Mouse (Mus musculus): ENCODE results near the gene Epha2. TPM values are rescaled to one million over a fixed set of nuclear protein-coding genes. Genes with fewer than 3 reads are reported as not detected.

Epha2 gene
- polyA plus RNA-seq, 1 experiment from 2014 or later, result 0.82 TPM

DNA sequence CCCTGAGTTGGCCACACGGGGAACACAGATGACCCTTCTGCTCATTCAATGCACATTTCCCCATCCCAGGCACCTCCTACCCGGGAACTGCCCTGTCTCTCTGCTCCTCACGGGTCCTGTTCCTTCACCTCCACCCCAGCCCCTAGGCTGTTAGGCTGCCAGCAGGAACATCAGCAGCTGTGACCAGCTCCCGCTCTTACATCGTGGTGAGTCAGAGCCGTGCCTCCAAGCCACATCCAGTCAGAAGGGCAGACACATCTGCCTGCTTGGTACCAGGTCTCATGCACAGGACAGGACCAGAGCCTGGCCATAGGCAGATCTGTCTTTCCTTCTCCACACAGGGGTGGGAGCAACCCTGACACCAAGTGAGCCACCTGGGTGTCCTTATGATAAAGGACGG, 64.8 kb downstream of the Epha2 start:
- DNase-seq (ENCODE audit: low spot score) (no peak), ATAC-seq (ENCODE audit: low FRiP score) (no peak)
- WGBS, result 53% methylated on average over 7 of the region's 7 CpGs
- H3K4me1 ChIP-seq (replicated peaks; ENCODE audit: control insufficient read depth, insufficient read depth, low read length), result no peaks in the 10 kb centered on the region; the same call in 1 of the 2 replicates
- no peak overlapping the region for H3K9ac ChIP-seq (ENCODE audit: low read depth, low read length)
- H3K27me3 ChIP-seq (ENCODE audit: control insufficient read depth, insufficient read depth, low read length), result peaks cover 33% of the 10 kb centered on the region
- H3K4me3 ChIP-seq (ENCODE audit: low read depth, low read length), result no peak overlapping the region
- H3K36me3 ChIP-seq (ENCODE audit: control insufficient read depth, insufficient read depth, low read length), result no peaks in the 10 kb centered on the region
- H3K4me2 ChIP-seq (replicated peaks; ENCODE audit: low read depth, low read length), result no peak overlapping the region
- no peak overlapping the region for H3K27ac ChIP-seq (ENCODE audit: low read depth, low read length)
- no peaks in the 10 kb centered on the region for H3K9me3 ChIP-seq (ENCODE audit: control insufficient read depth, low read length)

DNA sequence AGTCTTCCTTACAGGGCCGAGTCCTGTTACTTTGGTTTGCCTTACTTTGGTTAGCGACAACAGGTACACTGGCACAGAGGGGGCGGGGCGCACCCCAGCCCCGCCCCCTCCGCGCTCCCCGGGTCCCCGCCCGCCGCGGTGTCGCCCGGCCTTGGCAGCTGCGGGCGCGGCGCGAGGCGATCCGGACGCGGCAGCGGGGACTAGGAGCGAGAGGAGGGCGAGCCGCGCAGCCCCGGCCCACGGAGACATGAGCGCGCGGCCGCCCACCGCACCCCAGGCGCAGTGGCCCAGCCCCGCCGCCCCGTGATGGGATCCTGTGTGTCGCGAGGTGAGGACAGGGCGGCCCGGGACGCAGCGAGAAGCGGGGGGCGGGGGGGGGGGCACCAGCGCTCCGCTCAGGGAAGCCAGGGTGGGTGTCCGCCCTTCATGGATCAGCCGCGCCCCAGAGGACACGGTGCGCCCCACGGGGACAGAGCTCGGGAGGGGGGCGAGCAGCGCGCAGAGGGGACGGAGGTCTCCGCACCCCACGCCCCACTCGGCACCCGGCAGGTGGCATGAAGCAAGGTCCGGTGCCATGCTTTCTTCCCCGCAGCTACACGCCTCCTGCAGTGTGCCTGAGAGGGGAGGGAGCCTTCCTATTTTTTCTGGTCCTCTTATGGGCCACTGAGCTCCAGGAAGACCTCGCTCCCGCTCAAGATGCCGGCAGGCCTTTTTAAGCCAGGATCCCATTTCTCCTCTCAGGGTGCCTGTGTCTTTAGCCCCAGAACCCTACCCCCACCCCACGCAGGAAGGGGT, 67.2 kb downstream of the Epha2 start, which contains the start of gene Fam131c:
Gene Fam131c (plus strand): TSS at position 224 of the 795 bp plus-strand sequence.
- 1% methylated on average over 24 of the region's 71 CpGs for WGBS
- Histone ChIP-seq H3K36me3 (ENCODE audit: control insufficient read depth, insufficient read depth, low read length) (no peaks in the 10 kb centered on the region), H3K27ac (ENCODE audit: low read depth, low read length) (no peak within 1 kb of the TSS), H3K9me3 (ENCODE audit: control insufficient read depth, low read length) (no peaks in the 10 kb centered on the region), H3K9ac (ENCODE audit: low read depth, low read length) (peak within 1 kb of the TSS; percentile 57), H3K27me3 (ENCODE audit: control insufficient read depth, insufficient read depth, low read length) (peaks cover 31% of the 10 kb centered on the region), H3K4me1 (replicated peaks; ENCODE audit: control insufficient read depth, insufficient read depth, low read length) (no peaks in the 10 kb centered on the region; the same call in 1 of the 2 replicates), H3K4me3 (ENCODE audit: low read depth, low read length) (peak within 1 kb of the TSS; percentile 53), H3K4me2 (replicated peaks; ENCODE audit: low read depth, low read length) (peak within 1 kb of the TSS; percentile 99)
- ATAC-seq (ENCODE audit: low FRiP score) (peak; percentile 20; the same call in 1 of the 2 replicates), DNase-seq (ENCODE audit: low spot score) (peak; percentile 58)

DNA sequence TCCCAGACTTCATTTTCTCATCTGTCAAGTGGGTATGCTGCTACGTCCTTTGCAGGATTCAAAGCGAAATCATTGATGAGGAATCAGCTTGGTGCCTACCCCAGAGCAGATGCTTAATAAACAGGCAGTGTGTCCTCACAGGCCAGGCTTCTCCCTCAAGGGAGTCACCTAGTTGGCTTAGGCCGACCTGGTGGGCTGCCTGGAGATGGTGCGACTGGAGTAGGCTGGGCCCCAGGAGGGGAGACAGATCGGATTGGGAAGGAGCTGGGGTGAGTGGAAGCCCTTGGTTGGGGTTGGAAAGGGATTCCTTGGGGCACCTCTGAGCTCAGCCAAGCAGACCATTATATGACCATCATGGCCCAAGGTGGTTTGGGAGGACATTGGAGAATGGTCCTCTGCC, 71.4 kb downstream of the Epha2 start:
- Histone ChIP-seq H3K9ac (ENCODE audit: low read depth, low read length) (no peak overlapping the region), H3K27me3 (ENCODE audit: control insufficient read depth, insufficient read depth, low read length) (peaks cover 13% of the 10 kb centered on the region), H3K27ac (ENCODE audit: low read depth, low read length) (no peak overlapping the region), H3K36me3 (ENCODE audit: control insufficient read depth, insufficient read depth, low read length) (no peaks in the 10 kb centered on the region), H3K4me2 (replicated peaks; ENCODE audit: low read depth, low read length) (no peak overlapping the region), H3K4me3 (ENCODE audit: low read depth, low read length) (no peak overlapping the region), H3K9me3 (ENCODE audit: control insufficient read depth, low read length) (no peaks in the 10 kb centered on the region), H3K4me1 (replicated peaks; ENCODE audit: control insufficient read depth, insufficient read depth, low read length) (no peaks in the 10 kb centered on the region)
- ATAC-seq (ENCODE audit: low FRiP score), result no peak
- DNase-seq (ENCODE audit: low spot score), result no peak
- 92% methylated on average over 5 of the region's 5 CpGs for WGBS

Other genes with a start within 250 kb of the Epha2 start
- 6.3 and 7.6 TPM in 2 replicates for gene Crocc, start 240.7 kb upstream of the Epha2 start, polyA plus RNA-seq (2014; fragmentation: Nextera tagmentation; extraction: Ambion mirVana)
- 50.8 and 51.7 TPM in 2 replicates for gene Necap2, start 222.9 kb upstream of the Epha2 start, polyA plus RNA-seq (2014; fragmentation: Nextera tagmentation; extraction: Ambion mirVana)
- gene Spata21, start 212.9 kb upstream of the Epha2 start, polyA plus RNA-seq (2014; fragmentation: Nextera tagmentation; extraction: Ambion mirVana), result 0.17 and 0.19 TPM in 2 replicates
- gene Szrd1, start 161.5 kb upstream of the Epha2 start, polyA plus RNA-seq (2014; fragmentation: Nextera tagmentation; extraction: Ambion mirVana), result 35.5 and 35.7 TPM in 2 replicates
- gene Fbxo42, start 153.3 kb upstream of the Epha2 start, polyA plus RNA-seq (2014; fragmentation: Nextera tagmentation; extraction: Ambion mirVana), result 21.9 and 24.8 TPM in 2 replicates
- 6.3 and 6.8 TPM in 2 replicates for gene Rsg1, start 87.3 kb upstream of the Epha2 start, polyA plus RNA-seq (2014; fragmentation: Nextera tagmentation; extraction: Ambion mirVana)
- gene Arhgef19, start 61.7 kb upstream of the Epha2 start, polyA plus RNA-seq (2014; fragmentation: Nextera tagmentation; extraction: Ambion mirVana), result 2.1 and 3.1 TPM in 2 replicates
- 0.69 and 0.91 TPM in 2 replicates for gene Fam131c, start 67.0 kb downstream of the Epha2 start, polyA plus RNA-seq (2014; fragmentation: Nextera tagmentation; extraction: Ambion mirVana)
- 0.22 and 0.33 TPM in 2 replicates for gene Clcnka, start 97.5 kb downstream of the Epha2 start, polyA plus RNA-seq (2014; fragmentation: Nextera tagmentation; extraction: Ambion mirVana)
- not detected in 2 replicates for gene Clcnkb, start 114.8 kb downstream of the Epha2 start, polyA plus RNA-seq (2014; fragmentation: Nextera tagmentation; extraction: Ambion mirVana)
- not detected in 2 replicates for gene Hspb7, start 119.5 kb downstream of the Epha2 start, polyA plus RNA-seq (2014; fragmentation: Nextera tagmentation; extraction: Ambion mirVana)
- not detected in 2 replicates for gene Srarp, start 134.9 kb downstream of the Epha2 start, polyA plus RNA-seq (2014; fragmentation: Nextera tagmentation; extraction: Ambion mirVana)
- gene Zbtb17, start 143.4 kb downstream of the Epha2 start, polyA plus RNA-seq (2014; fragmentation: Nextera tagmentation; extraction: Ambion mirVana), result 38.9 and 40.4 TPM in 2 replicates
- 17.6 and 22.0 TPM in 2 replicates for gene Spen, start 237.4 kb downstream of the Epha2 start, polyA plus RNA-seq (2014; fragmentation: Nextera tagmentation; extraction: Ambion mirVana)